Mouse (Mus musculus): ENCODE results near the gene Gng2.
A peak's percentile ranks its signal among the peaks of the same experiment; 100 is the strongest.

Gene Gng2

GRCm38 (mm10) chr14:19927156-19927555 lies 50.3 kb downstream of the Gng2 start:
- no peak for TF ChIP-seq GATA4 (IDR thresholded peaks at IDR 0.05; ENCODE audit: insufficient replicate concordance, low read length)

- TF ChIP-seq GATA4 (IDR thresholded peaks at IDR 0.05; ENCODE audit: insufficient replicate concordance, low read length), result no peak
Measured at GRCm38 (mm10) chr14:19926312-19926711, 51.1 kb downstream of the Gng2 start.

GRCm38 (mm10) chr14:19925157-19925556 lies 52.3 kb downstream of the Gng2 start:
- no peak for TF ChIP-seq GATA4 (IDR thresholded peaks at IDR 0.05; ENCODE audit: insufficient replicate concordance, low read length)

GRCm38 (mm10) chr14:19924086-19924485 lies 53.3 kb downstream of the Gng2 start:
- no peak for TF ChIP-seq GATA4 (IDR thresholded peaks at IDR 0.05; ENCODE audit: insufficient replicate concordance, low read length)

GRCm38 (mm10) chr14:19920254-19920691 lies 57.2 kb downstream of the Gng2 start:
- TF ChIP-seq GATA4 (IDR thresholded peaks at IDR 0.05; ENCODE audit: insufficient replicate concordance, low read length), result no peak

GRCm38 (mm10) chr14:19919789-19920188 lies 57.6 kb downstream of the Gng2 start:
- no peak for TF ChIP-seq GATA4 (IDR thresholded peaks at IDR 0.05; ENCODE audit: insufficient replicate concordance, low read length)

GRCm38 (mm10) chr14:19917534-19917933 lies 59.9 kb downstream of the Gng2 start:
- TF ChIP-seq GATA4 (IDR thresholded peaks at IDR 0.05; ENCODE audit: insufficient replicate concordance, low read length), result no peak

- no peak for TF ChIP-seq GATA4 (IDR thresholded peaks at IDR 0.05; ENCODE audit: insufficient replicate concordance, low read length)
Measured at GRCm38 (mm10) chr14:19916315-19916714, 61.1 kb downstream of the Gng2 start.

GRCm38 (mm10) chr14:19912891-19913290 lies 64.5 kb downstream of the Gng2 start:
- no peak for TF ChIP-seq GATA4 (IDR thresholded peaks at IDR 0.05; ENCODE audit: insufficient replicate concordance, low read length)

GRCm38 (mm10) chr14:19905615-19906014 lies 71.8 kb downstream of the Gng2 start:
- peak; percentile 60; the same call in 1 of the 2 replicates for TF ChIP-seq GATA4 (IDR thresholded peaks at IDR 0.05; ENCODE audit: insufficient replicate concordance, low read length)

- TF ChIP-seq GATA4 (IDR thresholded peaks at IDR 0.05; ENCODE audit: insufficient replicate concordance, low read length), result no peak
Measured at GRCm38 (mm10) chr14:19904821-19905220, 72.6 kb downstream of the Gng2 start.

GRCm38 (mm10) chr14:19904031-19904430 lies 73.4 kb downstream of the Gng2 start:
- TF ChIP-seq GATA4 (IDR thresholded peaks at IDR 0.05; ENCODE audit: insufficient replicate concordance, low read length), result no peak

GRCm38 (mm10) chr14:19900492-19900891 lies 76.9 kb downstream of the Gng2 start:
- no peak for TF ChIP-seq GATA4 (IDR thresholded peaks at IDR 0.05; ENCODE audit: insufficient replicate concordance, low read length)

- TF ChIP-seq GATA4 (IDR thresholded peaks at IDR 0.05; ENCODE audit: insufficient replicate concordance, low read length), result no peak
Measured at GRCm38 (mm10) chr14:19887569-19887968, 89.9 kb downstream of the Gng2 start.

GRCm38 (mm10) chr14:19874201-19874807 lies 103.1 kb downstream of the Gng2 start:
- no peak for TF ChIP-seq GATA4 (IDR thresholded peaks at IDR 0.05; ENCODE audit: insufficient replicate concordance, low read length)

- TF ChIP-seq GATA4 (IDR thresholded peaks at IDR 0.05; ENCODE audit: insufficient replicate concordance, low read length), result no peak
Measured at GRCm38 (mm10) chr14:19867286-19867935, 110.0 kb downstream of the Gng2 start.

Measured in liver, adult (tissue).